ENCODE assay signal across 17 mouse cellular contexts in the genomic region with DNA sequence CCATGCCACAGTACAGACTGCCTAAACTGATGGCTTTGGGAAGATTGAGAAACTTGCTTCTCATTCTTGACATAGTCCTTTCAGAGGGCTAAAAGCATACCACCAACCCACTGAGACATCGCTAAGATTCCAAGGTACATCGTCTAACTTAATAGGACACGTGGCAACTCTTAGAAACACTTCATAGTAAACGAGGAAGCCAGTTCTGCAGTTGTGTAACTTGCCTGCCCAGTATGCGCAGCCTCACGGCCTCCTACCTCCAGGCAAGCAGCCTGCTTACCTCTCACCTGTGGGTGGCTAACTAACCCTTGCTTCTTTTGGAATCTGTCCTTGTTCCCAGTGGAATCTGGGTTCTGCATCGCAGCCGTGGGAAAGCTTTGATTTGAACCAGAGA. TPM values are rescaled to one million over a fixed set of nuclear protein-coding genes. Genes with fewer than 3 reads are reported as not detected.
DNase-seq lines count a peak whose midpoint lies in the region; ATAC-seq and TF ChIP-seq lines count a peak whose summit lies in the region.
"Had no signal": no experiment of that assay in that cellular context is flagged by ENCODE, and none has a peak within 500 bp of the region (broad histone marks: within the 10 kb centered on the region; RNA-seq: fewer than 3 reads in every experiment).

No protein-coding gene starts in this region.

- peaks cover 39% of the 10 kb centered on the region for H3K4me1 ChIP-seq in liver, embryonic 11.5 days (replicated peaks; ENCODE audit: control insufficient read depth, insufficient read depth, low read length)
- H3K4me1 ChIP-seq in testis, adult 2 months (ENCODE audit: control insufficient read depth, insufficient read depth, low read length): peaks cover 20% of the 10 kb centered on the region

- H3K79me2 ChIP-seq in myocyte (ENCODE audit: control insufficient read depth, insufficient read depth): peaks cover 32% of the 10 kb centered on the region

- WGBS in liver, embryonic 11.5 days: 55% methylated on average over 8 of the region's 8 CpGs

- no peaks in the 10 kb centered on the region for H3K36me3 ChIP-seq in liver, embryonic 11.5 days (ENCODE audit: control insufficient read depth, insufficient read depth, low read length)
- no peaks in the 10 kb centered on the region; the same call in 1 of the 2 replicates for H3K36me3 ChIP-seq in testis, adult 2 months (ENCODE audit: control insufficient read depth, insufficient read depth, low read length)
- H3K36me3 ChIP-seq in myocyte (ENCODE audit: control insufficient read depth, insufficient read depth): peaks cover 14% of the 10 kb centered on the region
- H3K36me3 ChIP-seq: embryonic facial prominence, embryonic 10.5 days; forebrain, embryonic 12.5 days; hindbrain, embryonic 10.5 days; neural tube, embryonic 13.5 days had no signal

- peak overlapping the region; percentile 81 for H3K4me2 ChIP-seq in liver, embryonic 11.5 days
- H3K4me2 ChIP-seq in myocyte (ENCODE audit: low read depth): peak overlapping the region; percentile 91
- H3K4me2 ChIP-seq: forebrain, embryonic 12.5 days; neural tube, embryonic 13.5 days had no signal

- no peak for DNase-seq in liver, embryonic 11.5 days (ENCODE audit: low spot score)
- no peak for DNase-seq in liver
- DNase-seq in testis, postnatal 14 days (ENCODE audit: low spot score): no peak
- peak; percentile 61 for DNase-seq in fat pad, adult 2 months (ENCODE audit: extremely low read depth, low read depth, low spot score)
- no peak for DNase-seq in embryo, embryonic 9.5 days (ENCODE audit: extremely low spot score)
- DNase-seq in c-Kit-positive CD71-positive TER-119-positive erythroid progenitor cells, embryonic 14.5 days (ENCODE audit: low spot score): no peak
- DNase-seq: gastrocnemius, postnatal 25 days; kidney, adult 11 months had no signal

- H3K27ac ChIP-seq in liver, embryonic 11.5 days (ENCODE audit: low read depth, low read length): no peak overlapping the region
- H3K27ac ChIP-seq in testis, adult 2 months (ENCODE audit: control insufficient read depth, insufficient read depth, low read depth, low read length): no peak overlapping the region
- H3K27ac ChIP-seq: embryonic facial prominence, embryonic 10.5 days; forebrain, embryonic 12.5 days; hindbrain, embryonic 10.5 days; hindbrain, postnatal 0 days; neural tube, embryonic 13.5 days had no signal

- ATAC-seq in liver, embryonic 11.5 days (replicated peaks; ENCODE audit: low FRiP score): no peak
- ATAC-seq: hindbrain, postnatal 0 days had no signal

- no peak overlapping the region for H3K9ac ChIP-seq in liver, embryonic 11.5 days (ENCODE audit: low read depth, low read length)
- H3K9ac ChIP-seq: forebrain, embryonic 12.5 days; neural tube, embryonic 13.5 days had no signal

- no peak overlapping the region for H3K4me3 ChIP-seq in liver, embryonic 11.5 days (ENCODE audit: low read depth, low read length)
- peak overlapping the region; percentile 93 for H3K4me3 ChIP-seq in testis, adult 2 months (ENCODE audit: control insufficient read depth, low read depth, low read length)
- H3K4me3 ChIP-seq in myocyte: peak overlapping the region; percentile 100
- H3K4me3 ChIP-seq: embryonic facial prominence, embryonic 10.5 days; forebrain, embryonic 12.5 days; hindbrain, embryonic 10.5 days; neural tube, embryonic 13.5 days had no signal

- no peaks in the 10 kb centered on the region for H3K27me3 ChIP-seq in liver, embryonic 11.5 days (replicated peaks; ENCODE audit: control insufficient read depth, insufficient read depth, low read length)
- H3K27me3 ChIP-seq in testis, adult 2 months (ENCODE audit: control insufficient read depth, insufficient read depth, low read length): no peaks in the 10 kb centered on the region
- no peaks in the 10 kb centered on the region for H3K27me3 ChIP-seq in myocyte (ENCODE audit: control insufficient read depth, insufficient read depth, insufficient read length)

- TF ChIP-seq POLR2A in testis, adult 2 months (IDR thresholded peaks at IDR 0.05; ENCODE audit: control insufficient read depth, low read depth, low read length): no peak
- TF ChIP-seq POLR2A in myocyte (IDR thresholded peaks at IDR 0.05; ENCODE audit: insufficient read length, low read depth): no peak

- TF ChIP-seq CTCF in testis, adult 2 months (IDR thresholded peaks at IDR 0.05; ENCODE audit: control insufficient read depth, insufficient read depth, insufficient replicate concordance, low read depth, low read length): no peak

- H3K9me3 ChIP-seq in liver, embryonic 11.5 days (ENCODE audit: control insufficient read depth, low read length): no peaks in the 10 kb centered on the region
- H3K9me3 ChIP-seq: embryonic facial prominence, embryonic 10.5 days; forebrain, embryonic 12.5 days; G1E; hindbrain, embryonic 10.5 days; neural tube, embryonic 13.5 days had no signal

- H3ac ChIP-seq in myocyte (ENCODE audit: control insufficient read depth, insufficient read length): no peak overlapping the region

TF ChIP-seq in myocyte, 11 proteins besides CTCF, POLR2A, EP300 and RAD21:
- TF ChIP-seq POLR2AphosphoS2 (IDR thresholded peaks at IDR 0.05; ENCODE audit: insufficient read length, low read depth) (no peak), TCF12 (IDR thresholded peaks at IDR 0.05; ENCODE audit: insufficient read depth, poor library complexity, severe bottlenecking) (no peak), MAX (IDR thresholded peaks at IDR 0.05; ENCODE audit: low read depth) (no peak), CEBPB (IDR thresholded peaks at IDR 0.05; ENCODE audit: insufficient read depth, poor library complexity, severe bottlenecking) (no peak), E2F4 (IDR thresholded peaks at IDR 0.05; ENCODE audit: insufficient read depth) (no peak), TCF3 (IDR thresholded peaks at IDR 0.05; ENCODE audit: insufficient read length, low read depth) (no peak), REST (IDR thresholded peaks at IDR 0.05; ENCODE audit: insufficient read depth, insufficient read length) (no peak), USF1 (IDR thresholded peaks at IDR 0.05; ENCODE audit: low read depth) (no peak), MYOG (IDR thresholded peaks at IDR 0.05; ENCODE audit: control insufficient read depth in 1 of 3, insufficient read depth in 1 of 3, insufficient read length in 2 of 3, low read depth in 2 of 3) (no peak), SRF (IDR thresholded peaks at IDR 0.05; ENCODE audit: control insufficient read depth, insufficient read length, low read depth) (no peak), MYOD1 (IDR thresholded peaks at IDR 0.05; ENCODE audit: control insufficient read depth in 1 of 3, insufficient read length in 2 of 3, low read depth in 2 of 3) (no peak)

RNA-seq across cellular contexts. Expression of a gene that starts 1.7 kb away (rescaled TPM):
- 58.2 and 61.5 TPM in 2 replicates for polyA plus RNA-seq in liver, embryonic 11.5 days (2014; fragmentation: Nextera tagmentation; extraction: Ambion mirVana)
- polyA plus RNA-seq in testis, adult 2 months (2012; rRNA removed): 84.9 and 104 TPM in 2 replicates
- 612 TPM for polyA plus RNA-seq in myocyte (2012; fragmentation: generic; extraction: Trizol)

RNA-seq across cellular contexts. Expression of a gene that starts 35.6 kb away (rescaled TPM):
- 0.55 and 0.66 TPM in 2 replicates for polyA plus RNA-seq in liver, embryonic 11.5 days (2014; fragmentation: Nextera tagmentation; extraction: Ambion mirVana)
- polyA plus RNA-seq in testis, adult 2 months (2012; rRNA removed): not detected in 2 replicates
- polyA plus RNA-seq in myocyte (2012; fragmentation: generic; extraction: Trizol): not detected
- polyA plus RNA-seq: embryonic facial prominence, embryonic 10.5 days; heart, postnatal 0 days had no signal

RNA-seq across cellular contexts. Expression of a gene that starts 40.4 kb away (rescaled TPM):
- 40.2 and 47.4 TPM in 2 replicates for polyA plus RNA-seq in liver, embryonic 11.5 days (2014; fragmentation: Nextera tagmentation; extraction: Ambion mirVana)
- 15.6 and 18.6 TPM in 2 replicates for polyA plus RNA-seq in testis, adult 2 months (2012; rRNA removed)
- 30.3 TPM for polyA plus RNA-seq in myocyte (2012; fragmentation: generic; extraction: Trizol)
